In the genomic region with DNA sequence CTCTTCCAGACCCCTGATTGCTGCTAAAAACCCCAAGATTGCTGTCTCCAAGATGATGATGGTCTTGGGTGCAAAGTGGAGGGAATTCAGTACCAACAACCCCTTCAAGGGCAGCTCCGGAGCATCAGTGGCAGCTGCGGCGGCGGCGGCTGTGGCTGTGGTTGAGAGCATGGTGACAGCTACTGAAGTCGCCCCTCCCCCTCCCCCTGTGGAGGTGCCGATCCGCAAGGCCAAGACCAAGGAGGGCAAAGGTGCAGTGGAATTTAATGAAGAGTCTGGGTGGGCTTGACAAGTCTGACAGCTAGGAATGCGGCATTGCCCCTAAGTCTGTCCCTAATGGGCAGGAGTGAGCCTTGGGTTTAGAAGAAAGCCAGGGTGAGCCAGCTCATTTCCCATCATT, we compare ENCODE assay signal across 29 mouse cellular contexts. TPM values are rescaled to one million over a fixed set of nuclear protein-coding genes. Genes with fewer than 3 reads are reported as not detected.
DNase-seq lines count a peak whose midpoint lies in the region; ATAC-seq lines count a peak whose summit lies in the region.
"Had no signal": no experiment of that assay in that cellular context is flagged by ENCODE, and none has a peak within 500 bp of the region (broad histone marks: within the 10 kb centered on the region; RNA-seq: fewer than 3 reads in every experiment).

No protein-coding gene starts in this region.

- ATAC-seq in heart, embryonic 13.5 days (ENCODE audit: extremely low read depth, insufficient number of reproducible peaks, low FRiP score, low TSS enrichment): no peak
- ATAC-seq in midbrain, embryonic 11.5 days (ENCODE audit: low FRiP score): no peak
- ATAC-seq in inflammation-experienced regulatory T-cells, adult 6 months: no peak
- ATAC-seq: activated CD4-positive, CD25-positive, alpha-beta regulatory T cell, adult 4 months; forebrain, embryonic 15.5 days had no signal

- H3K36me3 ChIP-seq in heart, embryonic 13.5 days: peaks cover 85% of the 10 kb centered on the region
- peaks cover 91% of the 10 kb centered on the region for H3K36me3 ChIP-seq in midbrain, embryonic 10.5 days
- H3K36me3 ChIP-seq in midbrain, embryonic 11.5 days (ENCODE audit: control insufficient read depth, insufficient read depth, low read length): peaks cover 46% of the 10 kb centered on the region

- no peaks in the 10 kb centered on the region for H3K9me3 ChIP-seq in heart, embryonic 13.5 days
- no peaks in the 10 kb centered on the region for H3K9me3 ChIP-seq in midbrain, embryonic 10.5 days (replicated peaks)
- no peaks in the 10 kb centered on the region for H3K9me3 ChIP-seq in midbrain, embryonic 11.5 days (ENCODE audit: control insufficient read depth, low read length)
- H3K9me3 ChIP-seq: embryonic facial prominence, embryonic 10.5 days; embryonic facial prominence, embryonic 13.5 days; forebrain, embryonic 12.5 days; forebrain, embryonic 15.5 days; heart, embryonic 10.5 days; hindbrain, embryonic 12.5 days; hindbrain, embryonic 15.5 days had no signal

- no peak overlapping the region for H3K4me3 ChIP-seq in heart, embryonic 13.5 days
- 0 out of 2 replicates have a peak overlapping the region, but pooled peaks have one; percentile 3 for H3K4me3 ChIP-seq in midbrain, embryonic 10.5 days
- H3K4me3 ChIP-seq in midbrain, embryonic 11.5 days (ENCODE audit: low read depth, low read length): no peak overlapping the region
- H3K4me3 ChIP-seq: embryonic facial prominence, embryonic 13.5 days; erythroblast, embryonic 14.5 days; forebrain, embryonic 12.5 days; forebrain, embryonic 15.5 days; heart, adult 2 months; heart, embryonic 10.5 days; hindbrain, embryonic 12.5 days; hindbrain, embryonic 15.5 days had no signal

- peak overlapping the region; percentile 98; the same call in 1 of the 2 replicates for H3K9ac ChIP-seq in heart, embryonic 13.5 days
- H3K9ac ChIP-seq in midbrain, embryonic 11.5 days (ENCODE audit: low read length): no peak overlapping the region
- H3K9ac ChIP-seq: embryonic facial prominence, embryonic 13.5 days; forebrain, embryonic 12.5 days; forebrain, embryonic 15.5 days; hindbrain, embryonic 12.5 days; hindbrain, embryonic 15.5 days had no signal

- peaks cover 45% of the 10 kb centered on the region for H3K4me1 ChIP-seq in heart, embryonic 13.5 days
- H3K4me1 ChIP-seq in midbrain, embryonic 10.5 days: peaks cover 38% of the 10 kb centered on the region
- peaks cover 29% of the 10 kb centered on the region for H3K4me1 ChIP-seq in midbrain, embryonic 11.5 days (ENCODE audit: control insufficient read depth, insufficient read depth, low read length)

- no peak overlapping the region for H3K4me2 ChIP-seq in heart, embryonic 13.5 days
- H3K4me2 ChIP-seq in midbrain, embryonic 11.5 days: no peak overlapping the region
- H3K4me2 ChIP-seq: embryonic facial prominence, embryonic 13.5 days; forebrain, embryonic 12.5 days; forebrain, embryonic 15.5 days; hindbrain, embryonic 12.5 days; hindbrain, embryonic 15.5 days had no signal

- no peak for DNase-seq in heart, postnatal 36 days
- DNase-seq in midbrain, embryonic 10.5 days (ENCODE audit: low spot score): no peak
- DNase-seq in midbrain, embryonic 11.5 days (ENCODE audit: low spot score, missing footprints): no peak
- peak; percentile 41 for DNase-seq in ZHBTc4 (ENCODE audit: low read depth, low spot score)
- no peak for DNase-seq in spleen, postnatal 36 days (ENCODE audit: low spot score in 2 of 2)
- DNase-seq: adrenal gland, adult 8-10 months; adrenal gland, postnatal 25 days; B cell, adult 2 months; cerebellum, adult 11-12 months; cerebellum, adult 8-10 months; cerebellum, postnatal 10 days; cerebellum, postnatal 36 days; embryo, embryonic 11 days; gastrocnemius, postnatal 25 days; heart, adult 2 months had no signal

- H3K27ac ChIP-seq in heart, embryonic 13.5 days (replicated peaks): no peak overlapping the region
- H3K27ac ChIP-seq in midbrain, embryonic 10.5 days (replicated peaks): no peak overlapping the region
- no peak overlapping the region for H3K27ac ChIP-seq in midbrain, embryonic 11.5 days (ENCODE audit: low read depth, low read length)
- H3K27ac ChIP-seq: embryonic facial prominence, embryonic 10.5 days; embryonic facial prominence, embryonic 13.5 days; forebrain, embryonic 12.5 days; forebrain, embryonic 15.5 days; heart, adult 2 months; heart, embryonic 10.5 days; hindbrain, embryonic 12.5 days; hindbrain, embryonic 15.5 days had no signal

- 56% methylated on average over 9 of the region's 9 CpGs for WGBS in heart, embryonic 13.5 days
- 88% methylated on average over 9 of the region's 9 CpGs for WGBS in midbrain, embryonic 10.5 days
- WGBS in midbrain, embryonic 11.5 days: 92% methylated on average over 9 of the region's 9 CpGs

- no peaks in the 10 kb centered on the region for H3K27me3 ChIP-seq in heart, embryonic 13.5 days (replicated peaks)
- no peaks in the 10 kb centered on the region for H3K27me3 ChIP-seq in midbrain, embryonic 10.5 days (ENCODE audit: low read depth, poor library complexity, severe bottlenecking)
- H3K27me3 ChIP-seq in midbrain, embryonic 11.5 days (ENCODE audit: control insufficient read depth, insufficient read depth, low read length): no peaks in the 10 kb centered on the region
- H3K27me3 ChIP-seq: CH12.LX; embryonic facial prominence, embryonic 13.5 days; forebrain, embryonic 12.5 days; forebrain, embryonic 15.5 days; hindbrain, embryonic 12.5 days; hindbrain, embryonic 15.5 days had no signal

- intact Hi-C loops in heart, postnatal 36 days (cut with DNase I): no loop called here

RNA-seq across cellular contexts. Expression of a gene that starts 5.7 kb away (rescaled TPM):
- 57.5 and 67.0 TPM in 2 replicates for polyA plus RNA-seq in heart, embryonic 13.5 days (2015; fragmentation: Nextera tagmentation; extraction: Ambion mirVana)
- 100 to 1,000 TPM; 118 to 127 TPM for total RNA-seq in heart, postnatal 36 days (2021)
- polyA plus RNA-seq in midbrain, embryonic 10.5 days (2016; fragmentation: Nextera tagmentation; extraction: Ambion mirVana): 90.7 and 103 TPM in 2 replicates
- 96.9 and 99.3 TPM in 2 replicates for polyA plus RNA-seq in midbrain, embryonic 11.5 days (2014; fragmentation: Nextera tagmentation; extraction: Ambion mirVana)
- polyA plus RNA-seq in inflammation-experienced regulatory T-cells, adult 6 months (2017; shearing (Covaris generic)): 10 to 100 TPM; 47.0 to 76.3 (median 61.6) TPM

RNA-seq across cellular contexts. Expression of a gene that starts 30.3 kb away (rescaled TPM):
- polyA plus RNA-seq in heart, embryonic 13.5 days (2015; fragmentation: Nextera tagmentation; extraction: Ambion mirVana): 42.7 and 48.1 TPM in 2 replicates
- total RNA-seq in heart, postnatal 36 days (2021): 10 to 100 TPM; 20.3 to 21.0 TPM
- polyA plus RNA-seq in midbrain, embryonic 10.5 days (2016; fragmentation: Nextera tagmentation; extraction: Ambion mirVana): 72.6 and 86.4 TPM in 2 replicates
- 55.1 and 58.4 TPM in 2 replicates for polyA plus RNA-seq in midbrain, embryonic 11.5 days (2014; fragmentation: Nextera tagmentation; extraction: Ambion mirVana)
- 10 to 100 TPM; 32.7 to 50.7 (median 48.1) TPM for polyA plus RNA-seq in inflammation-experienced regulatory T-cells, adult 6 months (2017; shearing (Covaris generic))

RNA-seq across cellular contexts. Expression of a gene that starts 33.7 kb away (rescaled TPM):
- 0.24 and 0.63 TPM in 2 replicates for polyA plus RNA-seq in heart, embryonic 13.5 days (2015; fragmentation: Nextera tagmentation; extraction: Ambion mirVana)
- under 1 TPM in 1 of 2 experiments, not detected in 1; 0.24 TPM for total RNA-seq in heart, postnatal 36 days (2021)
- polyA plus RNA-seq in midbrain, embryonic 10.5 days (2016; fragmentation: Nextera tagmentation; extraction: Ambion mirVana): 0.16 and 0.19 TPM in 2 replicates
- polyA plus RNA-seq in midbrain, embryonic 11.5 days (2014; fragmentation: Nextera tagmentation; extraction: Ambion mirVana): 0.11 TPM in 1 of 2 replicates, not detected in the other
- 10 to 100 TPM; 10.4 to 19.3 (median 12.1) TPM for polyA plus RNA-seq in inflammation-experienced regulatory T-cells, adult 6 months (2017; shearing (Covaris generic))
- total RNA-seq: gastrocnemius, postnatal 25 days; heart, postnatal 25 days had no signal
- polyA plus RNA-seq: heart, embryonic 14.5 days had no signal

RNA-seq across cellular contexts. Expression of a gene that starts 43.6 kb away (rescaled TPM):
- polyA plus RNA-seq in heart, embryonic 13.5 days (2015; fragmentation: Nextera tagmentation; extraction: Ambion mirVana): 9.4 and 9.5 TPM in 2 replicates
- total RNA-seq in heart, postnatal 36 days (2021): 1 to 10 TPM; 6.6 to 9.4 TPM
- 12.7 and 15.1 TPM in 2 replicates for polyA plus RNA-seq in midbrain, embryonic 10.5 days (2016; fragmentation: Nextera tagmentation; extraction: Ambion mirVana)
- polyA plus RNA-seq in midbrain, embryonic 11.5 days (2014; fragmentation: Nextera tagmentation; extraction: Ambion mirVana): 8.4 and 8.6 TPM in 2 replicates
- polyA plus RNA-seq in inflammation-experienced regulatory T-cells, adult 6 months (2017; shearing (Covaris generic)): 10 to 100 TPM in 1 of 3 experiments, 1 to 10 TPM in 2; 6.9 to 12.4 (median 9.8) TPM

RNA-seq across cellular contexts. Expression of a gene that starts 52.0 kb away (rescaled TPM):
- polyA plus RNA-seq in heart, embryonic 13.5 days (2015; fragmentation: Nextera tagmentation; extraction: Ambion mirVana): 5.4 and 6.6 TPM in 2 replicates
- total RNA-seq in heart, postnatal 36 days (2021): 1 to 10 TPM; 1.7 to 2.1 TPM
- 10.1 and 14.2 TPM in 2 replicates for polyA plus RNA-seq in midbrain, embryonic 10.5 days (2016; fragmentation: Nextera tagmentation; extraction: Ambion mirVana)
- 9.2 and 10.8 TPM in 2 replicates for polyA plus RNA-seq in midbrain, embryonic 11.5 days (2014; fragmentation: Nextera tagmentation; extraction: Ambion mirVana)
- 10 to 100 TPM in 2 of 3 experiments, 1 to 10 TPM in 1; 5.6 to 23.2 (median 17.7) TPM for polyA plus RNA-seq in inflammation-experienced regulatory T-cells, adult 6 months (2017; shearing (Covaris generic))
